Mouse (Mus musculus) layer of hippocampus, postnatal 10 days (tissue): Measurements from ENCODE around the gene C530008M17Rik. TPM values are rescaled to one million over a fixed set of nuclear protein-coding genes. Genes with fewer than 3 reads are reported as not detected.
A peak's percentile ranks its signal among the peaks of the same experiment; 100 is the strongest.

Experiments used
- DNase-seq, 2 experiments: peaks; one replicate each; pipeline ENCODE4 v3.0.0; 2021; ENCODE audit warnings: low spot score in 2 of 2
- total RNA-seq, 2 experiments: library from RNA; stranded (reverse); gene quantifications; 2 replicates each; pipeline ENCODE4 v1.2.3; 2021

Gene C530008M17Rik
- total RNA-seq, 2 experiments from 2014 or later: 197 to 205 TPM

GRCm38 (mm10) chr5:76664936-76665335 lies 8.6 kb downstream of the C530008M17Rik start:
- DNase-seq: no peak

DNA sequence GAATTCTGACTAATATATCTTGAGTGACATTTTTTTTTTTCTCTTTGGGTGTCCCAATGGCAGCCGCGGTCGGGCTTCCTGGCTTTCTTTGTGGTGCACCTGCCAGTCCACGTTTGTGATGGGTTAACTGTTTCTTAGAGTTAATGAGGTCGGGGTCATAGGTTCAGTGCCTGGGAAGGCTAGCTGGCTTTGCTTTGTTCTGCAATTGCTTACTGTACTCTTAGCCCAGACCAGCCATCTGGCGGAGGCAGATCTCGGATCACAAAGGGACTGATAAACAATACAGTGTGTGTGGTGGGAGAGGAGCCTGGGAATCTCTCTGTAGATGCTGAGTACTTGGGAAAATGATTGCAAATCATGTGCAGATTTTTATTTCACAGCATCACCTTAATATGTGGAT lies 9.1 kb downstream of the C530008M17Rik start:
- DNase-seq: no peak

DNA sequence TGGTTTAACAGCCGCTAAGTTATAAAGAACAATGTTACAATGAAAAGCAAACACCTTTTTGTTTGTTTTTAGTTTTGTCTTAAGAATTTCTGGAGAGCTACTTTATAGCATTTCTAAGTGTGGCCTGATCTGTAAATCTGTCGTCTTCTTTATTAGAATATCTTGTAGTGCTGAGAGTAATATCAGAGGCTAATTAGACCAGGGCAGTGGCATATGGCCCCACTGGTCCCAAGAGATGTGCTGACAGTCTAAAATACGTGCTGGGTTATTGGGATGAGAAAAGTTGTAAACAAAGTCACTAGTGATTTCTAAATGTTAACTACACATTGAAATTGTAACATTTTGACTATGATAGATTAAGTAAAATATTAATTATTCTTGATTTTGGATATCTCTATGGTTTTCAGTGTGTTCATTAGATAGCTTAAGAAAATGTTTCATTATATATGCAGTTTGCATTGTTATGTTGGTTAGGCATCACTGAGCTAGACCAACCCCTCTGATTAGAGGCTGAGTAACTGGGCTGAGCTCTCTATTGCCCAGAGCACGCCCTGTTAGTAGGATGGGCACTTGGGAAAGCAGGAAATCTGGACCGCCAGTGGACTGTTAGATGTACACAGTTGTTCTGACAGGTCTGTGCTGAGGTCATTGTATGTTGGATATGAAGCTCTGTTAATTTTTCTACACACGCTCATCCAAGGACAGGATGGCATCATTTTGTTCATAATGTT lies 9.9 kb downstream of the C530008M17Rik start:
- no peak for DNase-seq

- no peak for DNase-seq
These were observed 11.8 kb downstream of the C530008M17Rik start for GRCm38 (mm10) chr5:76668118-76668517.

GRCm38 (mm10) chr5:76668547-76668946 lies 12.2 kb downstream of the C530008M17Rik start:
- no peak for DNase-seq

GRCm38 (mm10) chr5:76670183-76670582 lies 13.9 kb downstream of the C530008M17Rik start:
- DNase-seq: no peak

DNA sequence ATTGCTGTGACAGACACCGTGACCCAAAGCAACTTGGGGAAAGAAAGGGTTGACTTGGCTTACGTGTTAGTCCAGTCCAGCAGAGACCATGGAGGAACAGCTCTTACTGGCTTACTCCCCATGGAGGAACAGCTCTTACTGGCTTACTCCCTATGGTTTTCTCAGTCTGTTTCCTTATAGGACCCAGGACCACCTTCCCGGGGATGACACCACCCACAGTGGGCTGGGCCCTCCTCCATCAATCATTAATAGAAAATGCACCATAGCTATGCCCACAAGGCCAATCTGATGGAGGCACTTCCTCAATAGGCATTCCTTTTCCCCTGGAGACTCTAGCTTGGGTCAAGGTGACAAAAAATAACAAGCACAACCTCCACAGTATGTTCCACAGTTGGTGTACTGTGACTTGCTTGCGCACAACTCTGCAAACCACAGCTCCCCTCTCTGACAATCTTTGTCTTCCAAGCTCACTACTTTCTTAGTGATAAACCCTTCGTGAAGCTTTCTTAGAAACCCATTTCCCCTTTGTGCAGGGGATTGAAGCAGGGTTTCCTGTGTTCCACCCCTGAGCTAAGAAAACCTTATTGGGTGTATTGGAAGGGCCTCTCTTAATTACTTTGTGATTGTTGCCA lies 17.8 kb downstream of the C530008M17Rik start:
- DNase-seq: no peak

DNA sequence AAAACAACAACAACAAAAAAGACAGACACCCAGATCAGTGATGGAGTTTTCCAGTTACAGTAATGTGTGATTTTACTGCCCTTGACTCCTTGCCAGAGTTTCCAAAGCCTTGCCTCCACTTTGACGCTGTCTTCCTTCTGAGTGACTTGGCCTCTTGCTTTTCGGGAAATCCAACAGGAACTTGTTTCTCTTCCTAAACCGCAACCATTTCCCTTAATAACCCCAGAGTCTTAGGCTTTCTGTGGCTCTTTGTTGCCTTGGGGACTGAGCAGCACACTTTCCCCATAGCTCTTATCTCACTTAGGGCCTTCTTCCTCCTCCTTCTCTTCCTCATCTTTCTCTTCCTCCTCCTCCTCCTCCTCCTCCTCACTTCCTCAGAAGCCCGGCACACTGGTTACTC lies 19.1 kb downstream of the C530008M17Rik start:
- DNase-seq: no peak

DNA sequence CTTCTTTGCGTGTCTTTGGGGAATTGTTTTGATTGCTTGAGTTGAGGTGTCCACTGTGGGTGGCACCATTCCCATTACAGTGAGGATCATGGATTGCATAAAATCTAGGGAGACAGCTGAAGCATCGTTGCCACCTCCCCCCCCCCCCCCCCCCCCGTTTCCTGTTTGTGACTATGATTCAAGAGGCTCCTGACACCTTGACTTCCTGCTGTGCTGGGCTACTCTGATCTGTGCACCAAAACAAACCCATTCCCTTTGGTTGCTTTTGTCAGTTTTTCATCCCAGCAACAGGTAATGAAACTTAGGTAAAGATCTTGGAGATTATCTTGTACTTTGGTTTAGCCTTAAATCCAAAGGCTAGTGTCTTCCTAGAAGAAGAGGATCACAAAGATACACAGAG lies 24.6 kb downstream of the C530008M17Rik start:
- DNase-seq: no peak

DNA sequence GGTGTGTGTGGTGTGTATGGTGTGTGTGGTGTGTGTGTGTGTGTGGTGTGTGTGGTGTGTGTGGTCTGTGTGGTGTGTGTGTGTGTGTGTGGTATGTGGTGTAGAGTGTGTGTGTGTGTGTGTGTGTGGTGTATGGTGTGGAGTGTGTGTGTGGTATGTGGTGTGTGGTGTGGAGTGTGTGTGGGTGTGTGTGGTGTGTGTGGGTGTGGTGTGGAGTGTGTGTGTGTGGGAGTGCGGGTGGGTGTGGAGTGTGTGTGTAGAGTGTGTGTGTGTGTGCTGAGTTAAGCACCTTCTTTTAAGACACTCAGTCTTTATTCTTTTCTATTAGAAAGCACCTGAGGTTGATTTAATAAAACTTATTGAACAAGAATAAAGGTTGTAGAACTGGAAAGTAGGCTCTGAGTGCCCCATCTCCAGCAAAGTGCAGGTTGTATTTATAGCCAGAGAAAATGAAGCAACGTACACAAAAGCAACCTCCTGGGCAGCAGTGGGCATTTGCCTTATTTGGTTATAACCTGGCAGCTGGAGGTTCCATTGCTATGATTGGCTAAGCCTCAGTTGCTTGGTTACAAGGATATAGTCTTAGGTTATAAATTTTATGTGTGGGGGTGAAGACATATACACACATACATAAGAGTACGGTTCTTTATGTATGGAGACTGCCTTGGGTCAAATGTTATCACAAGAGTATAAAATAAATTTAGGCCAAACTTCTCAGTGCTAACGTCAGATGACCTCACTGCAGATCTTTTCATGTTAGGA lies 25.8 kb downstream of the C530008M17Rik start:
- no peak for DNase-seq

DNA sequence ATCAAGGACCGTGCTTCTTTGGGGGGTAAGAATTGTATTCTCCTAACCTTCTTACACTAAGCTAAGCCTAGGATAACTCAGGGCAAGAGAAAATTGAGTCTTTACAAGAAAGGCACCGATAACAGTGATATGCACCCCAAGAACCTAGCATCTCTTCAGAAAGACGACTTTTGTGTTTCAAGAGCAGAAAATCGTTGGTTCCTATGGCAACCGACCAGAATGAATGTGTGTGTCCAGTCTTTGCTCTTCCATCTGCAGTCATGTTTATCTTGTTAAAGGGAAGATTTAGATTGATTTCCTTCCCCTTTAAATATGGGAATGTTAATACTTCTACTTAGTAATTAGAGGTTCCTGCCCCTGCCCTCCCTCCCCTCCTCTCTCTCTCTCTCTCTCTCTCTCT lies 27.1 kb downstream of the C530008M17Rik start:
- no peak for DNase-seq

DNA sequence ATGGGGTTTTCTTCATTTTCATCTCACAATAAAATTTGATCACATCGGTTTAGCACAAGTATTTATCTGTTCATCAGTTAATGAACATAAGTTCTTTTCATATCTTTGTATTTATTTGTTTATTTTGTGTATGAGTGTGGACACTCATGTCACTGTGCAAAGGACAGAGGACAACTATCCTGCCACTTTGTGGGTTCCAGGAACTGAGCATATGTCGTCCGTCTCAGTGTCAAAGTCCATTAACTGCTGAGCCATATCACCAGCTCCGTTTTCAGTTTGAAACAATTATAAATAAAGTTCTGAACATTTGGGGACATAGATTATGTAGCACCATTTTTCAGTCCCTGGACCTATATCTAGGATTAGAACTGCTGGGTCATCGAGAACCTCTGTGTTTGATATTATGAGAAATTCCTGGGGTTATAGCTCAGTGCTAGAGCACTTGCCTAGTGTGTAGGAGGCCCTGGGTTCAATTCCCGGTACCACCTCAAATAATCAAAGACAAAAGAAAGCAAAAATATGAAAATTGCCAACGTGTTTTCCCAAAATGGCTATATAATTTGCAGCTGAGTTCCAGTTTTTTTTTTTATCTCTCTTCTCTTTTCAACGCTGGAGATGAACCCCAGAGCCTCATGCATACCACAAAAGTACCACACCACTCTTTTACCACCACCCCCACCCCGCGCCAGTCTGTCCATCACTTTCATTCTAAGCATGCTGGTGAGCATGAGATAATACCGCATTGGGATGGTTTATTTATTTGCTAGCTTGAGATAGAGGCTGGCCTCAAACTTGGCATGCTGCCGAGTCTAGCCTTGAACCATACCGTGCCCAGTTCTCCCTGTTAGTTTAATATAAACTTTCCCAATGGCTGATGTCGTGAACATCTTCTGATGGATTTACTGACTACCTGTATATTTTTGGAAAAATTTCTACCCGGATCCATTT lies 28.6 kb downstream of the C530008M17Rik start:
- DNase-seq: no peak

- no peak for DNase-seq
These were observed 31.8 kb downstream of the C530008M17Rik start for GRCm38 (mm10) chr5:76687961-76688600.

DNA sequence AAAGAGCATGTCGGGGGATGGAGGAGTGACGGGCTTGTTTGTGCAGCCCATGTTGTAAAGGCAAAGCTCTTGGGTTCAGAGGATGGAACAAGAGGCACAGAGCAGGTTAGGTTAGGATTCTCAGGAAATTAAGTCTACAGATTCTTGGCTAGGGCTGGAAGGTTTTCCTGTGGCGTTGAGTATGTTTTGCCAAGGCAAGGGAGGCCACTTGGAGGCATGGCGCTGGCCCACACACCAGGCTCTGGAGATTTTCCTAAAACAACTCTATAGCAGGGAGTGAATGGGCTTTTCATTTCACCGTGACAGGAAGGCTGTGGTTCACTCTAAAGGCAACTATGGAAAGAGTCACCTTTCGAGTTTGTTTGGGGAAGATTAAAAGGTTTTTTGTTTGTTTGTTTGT lies 32.3 kb downstream of the C530008M17Rik start:
- DNase-seq: no peak

DNA sequence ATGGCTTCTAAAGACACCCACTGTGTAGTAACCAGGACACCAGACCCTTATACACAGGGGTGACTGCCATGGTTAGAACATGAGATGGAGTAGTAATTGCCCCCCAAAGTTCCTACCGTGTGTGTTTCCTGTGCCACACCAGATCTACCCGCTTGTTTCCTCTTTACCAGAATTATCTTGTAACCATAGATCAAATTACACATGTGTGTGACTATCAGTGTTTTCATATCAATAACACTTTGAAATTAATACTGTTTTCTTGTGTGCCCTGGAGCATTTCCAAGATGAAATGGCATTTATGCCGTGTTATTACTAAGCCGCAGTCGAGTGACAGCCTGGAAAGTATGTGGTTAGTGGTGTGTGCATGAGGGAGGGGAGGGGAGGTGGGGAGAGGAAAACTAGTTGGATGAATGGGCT lies 33.9 kb downstream of the C530008M17Rik start:
- no peak for DNase-seq

- no peak for DNase-seq
These were observed 34.9 kb downstream of the C530008M17Rik start for GRCm38 (mm10) chr5:76691251-76691650.

DNA sequence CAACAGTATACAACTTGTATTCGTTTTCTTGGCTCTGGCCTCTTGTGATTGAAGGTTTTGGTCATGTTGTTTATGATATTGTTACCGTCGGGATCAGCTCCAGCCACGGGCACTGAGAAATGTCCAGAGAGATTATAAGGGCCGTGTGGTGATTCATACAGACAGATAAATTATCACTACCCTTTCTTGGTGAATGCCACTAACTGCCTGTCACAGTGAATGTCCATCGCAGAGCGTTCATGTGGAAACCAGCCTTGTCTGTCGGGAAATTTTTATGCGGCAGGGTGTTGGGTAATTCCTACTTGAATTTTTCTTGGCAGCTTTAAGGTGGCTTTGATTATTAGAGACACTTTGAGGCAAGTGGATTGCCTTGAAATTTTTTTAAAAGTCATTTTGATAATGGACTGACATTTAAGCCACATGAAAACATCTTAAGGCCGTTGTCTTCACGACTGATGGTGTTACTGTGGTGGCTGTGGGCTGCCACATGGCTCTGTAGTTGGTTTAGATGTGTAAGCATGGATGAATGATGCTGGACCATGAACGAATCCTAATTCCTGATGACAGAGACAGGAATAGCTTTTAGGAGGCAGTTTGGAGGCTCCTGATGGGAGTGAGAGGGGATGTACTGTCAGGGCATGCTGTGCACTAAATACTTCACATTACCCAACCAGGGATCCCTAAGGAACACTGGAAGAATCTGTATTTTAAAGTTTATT lies 35.6 kb downstream of the C530008M17Rik start:
- no peak for DNase-seq

- DNase-seq: peak in 1 of 2 experiments; percentile 53
These were observed 41.2 kb downstream of the C530008M17Rik start for GRCm38 (mm10) chr5:76697536-76697935.

- no peak for DNase-seq
These were observed 41.9 kb downstream of the C530008M17Rik start for GRCm38 (mm10) chr5:76698187-76698586.
